Mouse (Mus musculus) heart, postnatal 0 days (tissue): Measurements from ENCODE around the gene Fzd10. TPM values are rescaled to one million over a fixed set of nuclear protein-coding genes. Genes with fewer than 3 reads are reported as not detected.

Source experiments
- ATAC-seq: fragments of 200-750 bp; cut with Nextera tagmentation; 2 replicates; pipeline ENCODE4 v1.8.0; 2017; ENCODE audit warnings: low read depth, moderate number of reproducible peaks, moderate library complexity; ENCODE audit not compliant: insufficient read depth
- DNase-seq: peaks from one replicate; pipeline ENCODE4 v3.0.0-alpha.2; 2016; ENCODE audit warnings: low spot score
- H3K27ac ChIP-seq: fragments of 300-500 bp; sonication (generic); 2 replicates; pipeline ENCODE4 v1.5.1; 2014; ENCODE audit warnings: low read depth, mild to moderate bottlenecking
- H3K27me3 ChIP-seq: fragments of 300-500 bp; sonication (generic); 2 replicates; pipeline ENCODE4 v1.6.1; 2014; ENCODE audit warnings: low read length, mixed read lengths; ENCODE audit not compliant: control insufficient read depth, insufficient read depth
- H3K36me3 ChIP-seq: fragments of 300-500 bp; sonication (generic); replicated peaks from 2 replicates; pipeline ENCODE4 v1.6.1; 2014; ENCODE audit warnings: low read length, mixed read lengths; ENCODE audit not compliant: control insufficient read depth, insufficient read depth
- H3K4me1 ChIP-seq: fragments of 300-500 bp; sonication (generic); 2 replicates; pipeline ENCODE4 v1.6.1; 2014; ENCODE audit warnings: antibody characterized with exemption; ENCODE audit not compliant: control insufficient read depth, insufficient read depth
- H3K4me2 ChIP-seq: fragments of 300-500 bp; sonication (generic); 2 replicates; pipeline ENCODE4 v1.6.1; 2014; ENCODE audit warnings: low read depth, mild to moderate bottlenecking, low read length, moderate library complexity
- H3K4me3 ChIP-seq: fragments of 300-500 bp; sonication (generic); 2 replicates; pipeline ENCODE4 v1.5.1; 2014; ENCODE audit warnings: low read depth, low read length
- H3K9ac ChIP-seq: fragments of 300-500 bp; sonication (generic); replicated peaks from 2 replicates; pipeline ENCODE4 v1.6.1; 2014; ENCODE audit warnings: low read depth, low read length, mixed read lengths
- H3K9me3 ChIP-seq: fragments of 300-500 bp; sonication (generic); replicated peaks from 2 replicates; pipeline ENCODE4 v1.6.1; 2016; ENCODE audit warnings: low read length; ENCODE audit not compliant: control insufficient read depth
- CTCF ChIP-seq: IDR thresholded peaks from 2 replicates; pipeline ENCODE4 v1.5.1; 2016; ENCODE audit warnings: antibody characterized with exemption, control low read depth, low read depth
- EP300 ChIP-seq: IDR thresholded peaks from 2 replicates; pipeline ENCODE4 v1.6.1; 2016; ENCODE audit warnings: antibody characterized with exemption, low read depth
- WGBS: fragments of 180-500 bp; shearing (Covaris S2); extraction: QIAGEN DNeasy Blood & Tissue Kit; methylation state at CpG from one replicate; pipeline ENCODE4 v1.1.7; 2014; 5-methylcytosine and 5-hydroxymethylcytosine counted together
- polyA plus RNA-seq: library from polyadenylated mRNA; unstranded; fragments of >200 nt; fragmentation: Nextera tagmentation; extraction: Ambion mirVana; gene quantifications from 2 replicates; pipeline ENCODE4 v1.2.1, GENCODE M21; 2015
- total RNA-seq: library from RNA; depleted of rRNA; stranded (reverse); fragments of >200 nt; gene quantifications from 2 replicates; pipeline ENCODE4 v1.2.3, GENCODE M21; 2014; ENCODE audit warnings: low replicate concordance

The Fzd10 gene
- total and polyA plus RNA-seq, 2 experiments from 2014 or later: 0.04 to 7.3 TPM

DNA sequence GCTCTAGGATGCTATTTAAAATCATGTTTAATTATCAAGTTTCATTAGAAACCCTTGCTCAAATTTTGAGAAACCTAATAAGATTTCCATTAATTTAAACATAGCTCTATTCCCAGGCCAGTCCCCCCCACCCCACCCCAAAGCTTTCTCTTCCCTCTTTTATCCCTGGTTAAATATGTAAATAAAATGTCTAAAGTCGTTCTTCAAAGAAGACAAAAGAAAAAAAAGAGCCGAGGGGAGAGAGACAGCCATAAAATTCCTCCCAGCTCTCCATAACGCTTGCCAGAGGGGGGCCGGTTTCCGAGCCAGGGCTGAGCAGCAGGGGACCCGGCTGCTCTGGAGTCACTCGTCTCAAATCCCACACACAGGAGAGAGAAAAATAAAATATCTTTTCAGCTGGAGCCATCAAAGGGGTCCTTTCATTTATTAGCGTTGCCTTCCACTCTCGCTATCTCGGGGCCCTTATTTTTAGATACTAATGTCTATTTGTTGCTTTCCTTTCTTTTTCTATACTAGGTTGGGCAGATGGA, 2.4 kb upstream of the Fzd10 start:
- no peak overlapping the region for H3K4me3 ChIP-seq

GRCm38 (mm10) chr5:128598760-128599364, 1.8 kb upstream of the Fzd10 start:
- ATAC-seq: no peak
- no peak overlapping the region for H3K9ac ChIP-seq

More for the DNA sequence above, 2.4 kb upstream of the Fzd10 start:
- H3K27me3 ChIP-seq: peaks cover 83% of the 10 kb centered on the region
- no peak overlapping the region for H3K27ac ChIP-seq
- no peak overlapping the region for H3K9ac ChIP-seq
- no peaks in the 10 kb centered on the region for H3K9me3 ChIP-seq
- 0 out of 2 replicates have a peak overlapping the region, but pooled peaks have one; percentile 17 for H3K4me2 ChIP-seq
- DNase-seq: no peak
- no peak for TF ChIP-seq EP300
- no peak for TF ChIP-seq CTCF
- ATAC-seq: no peak
- WGBS: 2% methylated on average over 10 of the region's 10 CpGs
- peaks cover 16% of the 10 kb centered on the region; the same call in 1 of the 2 replicates for H3K4me1 ChIP-seq
- H3K36me3 ChIP-seq: no peaks in the 10 kb centered on the region

GRCm38 (mm10) chr5:128599365-128600071, 1.1 kb upstream of the Fzd10 start:
- Histone ChIP-seq H3K27ac (no peak overlapping the region), H3K9ac (no peak overlapping the region), H3K9me3 (no peaks in the 10 kb centered on the region), H3K36me3 (no peaks in the 10 kb centered on the region), H3K4me1 (peaks cover 16% of the 10 kb centered on the region; the same call in 1 of the 2 replicates), H3K4me2 (peak overlapping the region; percentile 98), H3K27me3 (peaks cover 95% of the 10 kb centered on the region), H3K4me3 (peak overlapping the region; percentile 68)
- 2% methylated on average over 28 of the region's 28 CpGs for WGBS
- ATAC-seq (no peak), DNase-seq (no peak)
- TF ChIP-seq EP300: no peak
- no peak for TF ChIP-seq CTCF

More at GRCm38 (mm10) chr5:128598760-128599364, 1.8 kb upstream of the Fzd10 start:
- Histone ChIP-seq H3K4me3 (peak overlapping the region; percentile 68), H3K9me3 (no peaks in the 10 kb centered on the region), H3K4me2 (peak overlapping the region; percentile 98; the same call in 1 of the 2 replicates), H3K27ac (no peak overlapping the region), H3K27me3 (peaks cover 89% of the 10 kb centered on the region), H3K4me1 (peaks cover 16% of the 10 kb centered on the region; the same call in 1 of the 2 replicates), H3K36me3 (no peaks in the 10 kb centered on the region)
- TF ChIP-seq CTCF (no peak), EP300 (no peak)
- under 1% methylated on average over 20 of the region's 20 CpGs for WGBS
- no peak for DNase-seq

DNA sequence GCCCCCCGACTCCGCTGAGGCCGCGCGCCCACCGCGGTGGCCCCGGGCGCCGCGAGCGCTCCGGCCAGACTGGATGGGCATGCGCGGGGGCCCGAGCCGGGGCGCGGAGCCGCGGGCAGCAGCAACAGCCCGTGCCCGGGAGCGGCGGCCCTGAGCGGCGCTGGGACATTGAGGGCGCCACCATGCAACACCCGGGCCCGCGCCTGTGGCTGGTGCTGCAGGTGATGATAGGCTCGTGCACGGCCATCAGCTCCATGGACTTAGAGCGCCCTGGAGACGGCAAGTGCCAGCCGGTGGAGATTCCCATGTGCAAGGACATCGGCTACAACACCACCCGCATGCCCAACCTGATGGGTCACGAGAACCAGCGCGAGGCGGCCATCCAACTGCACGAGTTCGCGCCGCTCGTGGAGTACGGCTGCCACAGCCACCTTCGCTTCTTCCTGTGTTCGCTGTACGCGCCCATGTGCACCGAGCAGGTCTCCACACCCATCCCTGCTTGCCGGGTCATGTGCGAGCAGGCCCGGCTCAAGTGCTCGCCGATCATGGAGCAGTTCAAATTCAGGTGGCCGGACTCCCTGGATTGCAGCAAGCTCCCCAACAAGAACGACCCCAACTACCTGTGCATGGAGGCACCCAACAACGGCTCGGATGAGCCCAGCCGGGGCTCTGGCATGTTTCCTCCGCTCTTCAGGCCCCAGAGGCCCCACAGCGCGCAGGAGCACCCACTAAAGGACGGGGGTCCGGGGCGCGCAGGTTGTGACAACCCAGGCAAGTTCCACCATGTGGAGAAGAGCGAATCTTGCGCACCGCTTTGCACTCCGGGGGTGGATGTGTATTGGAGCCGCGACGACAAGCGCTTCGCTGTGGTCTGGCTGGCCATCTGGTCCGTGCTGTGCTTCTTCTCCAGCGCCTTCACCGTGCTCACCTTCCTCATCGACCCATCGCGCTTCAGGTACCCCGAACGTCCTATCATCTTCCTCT, 684 bp downstream of the Fzd10 start:
- WGBS: under 1% methylated on average over 87 of the region's 87 CpGs
- Histone ChIP-seq H3K27me3 (peaks cover 84% of the 10 kb centered on the region), H3K4me1 (peaks cover 16% of the 10 kb centered on the region; the same call in 1 of the 2 replicates), H3K27ac (no peak overlapping the region), H3K4me3 (peak overlapping the region; percentile 68), H3K36me3 (no peaks in the 10 kb centered on the region), H3K4me2 (peak overlapping the region; percentile 98), H3K9me3 (no peaks in the 10 kb centered on the region), H3K9ac (no peak overlapping the region)
- no peak for TF ChIP-seq EP300
- no peak for TF ChIP-seq CTCF
- ATAC-seq: no peak
- no peak for DNase-seq

DNA sequence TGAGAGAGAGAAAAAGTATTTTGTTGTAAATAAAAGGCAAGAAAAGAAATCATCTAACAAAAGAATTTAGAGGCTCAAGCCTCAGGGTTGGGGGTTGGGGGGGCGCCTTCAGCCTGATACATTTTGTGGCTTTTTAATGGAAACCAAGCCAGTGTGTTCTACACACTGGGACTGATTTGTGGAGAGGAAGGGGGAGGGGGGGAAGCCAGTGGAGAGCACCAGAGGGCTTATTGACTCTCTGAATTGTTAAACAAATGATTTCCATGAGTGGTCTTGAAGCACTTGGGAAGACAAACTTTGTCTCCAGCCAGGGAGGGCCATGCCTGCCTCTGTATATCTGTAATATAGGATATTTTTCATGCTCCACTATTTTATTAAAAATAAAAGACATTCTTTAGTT, 3.0 kb downstream of the Fzd10 start:
- WGBS: 60% methylated on average over 1 of the region's 1 CpGs
- no peak overlapping the region for H3K4me2 ChIP-seq

More for the DNA sequence above, 3.0 kb downstream of the Fzd10 start:
- Histone ChIP-seq H3K4me3 (no peak overlapping the region), H3K4me1 (peaks cover 16% of the 10 kb centered on the region; the same call in 1 of the 2 replicates), H3K27me3 (peaks cover 75% of the 10 kb centered on the region), H3K9ac (no peak overlapping the region), H3K36me3 (no peaks in the 10 kb centered on the region), H3K27ac (no peak overlapping the region), H3K9me3 (no peaks in the 10 kb centered on the region)
- DNase-seq: no peak
- no peak for ATAC-seq
- TF ChIP-seq CTCF (no peak), EP300 (no peak)
